Comparison of ENCODE assay signal across 16 mouse cellular contexts in the genomic region with DNA sequence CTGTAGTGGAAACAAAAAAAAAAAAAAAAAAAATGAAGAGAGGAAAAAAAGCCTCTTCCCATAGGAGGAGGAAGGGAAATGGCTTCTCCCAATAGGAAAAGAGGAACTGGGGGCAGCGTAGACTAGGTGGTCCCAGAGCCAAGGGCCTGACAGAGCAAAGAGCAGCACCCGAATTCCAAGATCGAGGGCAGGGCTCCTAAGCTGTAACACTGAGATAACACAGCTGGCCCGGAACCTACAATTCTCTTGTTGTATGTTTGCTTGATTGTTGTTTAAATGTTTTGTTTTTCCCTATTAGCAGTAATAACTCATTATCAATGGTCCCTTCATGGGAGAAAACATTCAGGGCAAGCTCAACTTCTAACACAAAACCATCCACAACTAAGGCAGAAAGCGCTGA. TPM values are rescaled to one million over a fixed set of nuclear protein-coding genes. Genes with fewer than 3 reads are reported as not detected.
"Had no signal": no experiment of that assay in that cellular context is flagged by ENCODE, and none has a peak within 500 bp of the region (broad histone marks: within the 10 kb centered on the region; RNA-seq: fewer than 3 reads in every experiment).

No protein-coding gene starts in this region.

- H3K36me3 ChIP-seq: stomach, embryonic 15.5 days had no signal

- H3K4me3 ChIP-seq: midbrain, embryonic 13.5 days; midbrain, embryonic 15.5 days; neural tube, embryonic 12.5 days; stomach, embryonic 15.5 days had no signal

- DNase-seq: lung, adult 18-20 months; lung, embryonic 14.5 days; lung, postnatal 10 days; lung, postnatal 4 days; right cerebral cortex, postnatal 14 days; thymus, adult 18-20 months; thymus, postnatal 14 days; thymus, postnatal 36 days had no signal

- H3K9ac ChIP-seq: lung, embryonic 14.5 days; midbrain, embryonic 13.5 days; midbrain, embryonic 15.5 days; neural tube, embryonic 12.5 days; stomach, embryonic 15.5 days had no signal

- H3K27ac ChIP-seq: midbrain, embryonic 13.5 days; midbrain, embryonic 15.5 days; neural tube, embryonic 12.5 days; stomach, embryonic 15.5 days; stomach, postnatal 0 days had no signal

- H3K27me3 ChIP-seq: midbrain, embryonic 13.5 days; midbrain, embryonic 15.5 days; neural tube, embryonic 12.5 days; stomach, embryonic 15.5 days had no signal

- ATAC-seq: midbrain, embryonic 13.5 days; midbrain, embryonic 15.5 days had no signal

- H3K9me3 ChIP-seq: midbrain, embryonic 13.5 days; midbrain, embryonic 15.5 days; neural tube, embryonic 12.5 days; stomach, embryonic 15.5 days had no signal

- H3K4me2 ChIP-seq: lung, embryonic 14.5 days; midbrain, embryonic 11.5 days; midbrain, embryonic 13.5 days; midbrain, embryonic 15.5 days; neural tube, embryonic 12.5 days; stomach, embryonic 15.5 days had no signal

- H3K4me1 ChIP-seq: midbrain, embryonic 13.5 days; midbrain, embryonic 15.5 days; neural tube, embryonic 12.5 days; stomach, embryonic 15.5 days had no signal

RNA-seq across cellular contexts. Expression of a gene that starts 26.9 kb away (rescaled TPM):
- total RNA-seq: monocyte, adult 5-6 weeks; neutrophil, adult 5-6 weeks had no signal
